Mouse (Mus musculus) liver, adult 2 months (tissue): Measurements from ENCODE around the gene Gm45799.
A peak's percentile ranks its signal among the peaks of the same experiment; 100 is the strongest.

Experiments
- CTCF ChIP-seq: fragments of 200-500 bp; IDR thresholded peaks from 2 replicates; pipeline ENCODE4 v1.5.1; 2011; ENCODE audit warnings: low read depth, low read length, control low read depth
- POLR2A ChIP-seq: fragments of 200-500 bp; IDR thresholded peaks from 2 replicates; pipeline ENCODE4 v1.6.1; 2011; ENCODE audit warnings: low read length, control low read depth; ENCODE audit not compliant: insufficient read depth; ENCODE audit errors: extremely low read depth

DNA sequence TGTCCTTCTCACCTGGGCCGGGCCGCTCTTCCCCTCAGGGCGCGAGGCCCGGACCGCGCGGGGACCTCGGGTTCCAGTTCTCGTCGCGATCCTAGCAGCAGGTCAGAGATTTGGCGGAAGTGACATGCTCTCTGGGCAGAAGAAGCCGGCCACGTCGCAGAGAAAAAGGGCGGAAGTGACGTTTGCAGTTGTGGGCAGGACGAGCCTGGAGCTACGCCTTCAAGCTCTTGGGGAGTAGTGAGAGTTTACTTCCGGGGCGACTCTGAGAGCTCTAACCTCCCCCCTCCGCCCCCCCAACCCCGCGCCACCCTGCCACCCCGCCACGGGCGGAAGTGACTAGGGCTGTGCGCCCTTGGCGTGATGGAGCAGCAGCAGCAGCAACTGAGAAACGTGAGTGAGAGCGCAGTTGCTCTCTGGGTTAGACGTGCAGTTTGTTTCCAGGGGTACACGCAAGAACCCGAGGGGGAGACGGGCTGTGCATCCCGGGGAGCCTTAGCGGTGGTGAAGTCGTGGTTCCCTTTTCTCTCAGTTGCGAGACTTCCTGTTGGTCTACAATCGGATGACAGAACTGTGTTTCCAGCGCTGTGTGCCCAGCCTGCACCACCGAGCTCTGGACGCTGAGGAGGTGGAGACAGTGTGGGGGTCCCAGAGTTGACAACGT lies at the start of gene Gm45799, which contains the start of gene Arfip2:
- TF ChIP-seq POLR2A (peak; percentile 61), CTCF (no peak)
